Mouse (Mus musculus) embryonic facial prominence, embryonic 11.5 days (tissue): ENCODE results near the gene Pus3. TPM values are rescaled to one million over a fixed set of nuclear protein-coding genes. Genes with fewer than 3 reads are reported as not detected.

Experiments used
- ATAC-seq: fragments of 200-750 bp; cut with Nextera tagmentation; replicated peaks from 2 replicates; pipeline ENCODE4 v1.8.0; 2017; ENCODE audit warnings: low read depth; ENCODE audit not compliant: insufficient number of reproducible peaks, low FRiP score, low TSS enrichment
- DNase-seq: peaks from one replicate; pipeline ENCODE4 v3.0.0-alpha.2; 2015; ENCODE audit warnings: low spot score
- H3K27ac ChIP-seq: fragments of 300-500 bp; sonication (generic); replicated peaks from 2 replicates; pipeline ENCODE4 v1.5.1; 2014; ENCODE audit warnings: mild to moderate bottlenecking, low read depth, low read length, control low read depth
- H3K27me3 ChIP-seq: fragments of 300-500 bp; sonication (generic); 2 replicates; pipeline ENCODE4 v1.6.1; 2014; ENCODE audit warnings: mild to moderate bottlenecking, low read length, moderate library complexity, mixed read lengths; ENCODE audit not compliant: control insufficient read depth, insufficient read depth
- H3K36me3 ChIP-seq: fragments of 300-500 bp; sonication (generic); replicated peaks from 2 replicates; pipeline ENCODE4 v1.6.1; 2014; ENCODE audit warnings: low read depth, mild to moderate bottlenecking, low read length, moderate library complexity, mixed read lengths; ENCODE audit not compliant: control insufficient read depth, insufficient read depth
- H3K4me1 ChIP-seq: fragments of 300-500 bp; sonication (generic); 2 replicates; pipeline ENCODE4 v1.6.1; 2014; ENCODE audit warnings: low read length, mixed read lengths; ENCODE audit not compliant: control insufficient read depth, insufficient read depth
- H3K4me2 ChIP-seq: fragments of 300-500 bp; sonication (generic); 2 replicates; pipeline ENCODE4 v1.6.1; 2014; ENCODE audit warnings: low read depth, mild to moderate bottlenecking, control low read depth, low read length, moderate library complexity
- H3K4me3 ChIP-seq: fragments of 300-500 bp; sonication (generic); 2 replicates; pipeline ENCODE4 v1.5.1; 2014; ENCODE audit warnings: low read depth, low read length, control low read depth
- H3K9ac ChIP-seq: fragments of 300-500 bp; sonication (generic); replicated peaks from 2 replicates; pipeline ENCODE4 v1.6.1; 2014; ENCODE audit warnings: mild to moderate bottlenecking, control low read depth, low read length
- H3K9me3 ChIP-seq: fragments of 300-500 bp; sonication (generic); replicated peaks from 2 replicates; pipeline ENCODE4 v1.6.1; 2016; ENCODE audit warnings: mild to moderate bottlenecking, low read length, inconsistent platforms, mixed read lengths; ENCODE audit not compliant: control insufficient read depth
- WGBS: fragments of 180-500 bp; shearing (Covaris S2); extraction: QIAGEN DNeasy Blood & Tissue Kit; methylation state at CpG from one replicate; pipeline ENCODE4 v1.1.7; 2014; 5-methylcytosine and 5-hydroxymethylcytosine counted together
- polyA plus RNA-seq: library from polyadenylated mRNA; unstranded; fragments of >200 nt; fragmentation: Nextera tagmentation; extraction: Ambion mirVana; gene quantifications from 2 replicates; pipeline ENCODE4 v1.2.1, GENCODE M21; 2014

The Pus3 gene
- polyA plus RNA-seq, 1 experiment from 2014 or later: 26.3 TPM

GRCm38 (mm10) chr9:35522821-35523515, 35.4 kb upstream of the Pus3 start:
- H3K27me3 ChIP-seq: no peaks in the 10 kb centered on the region
- no peaks in the 10 kb centered on the region for H3K9me3 ChIP-seq
- no peak for ATAC-seq
- DNase-seq: no peak
- H3K27ac ChIP-seq: no peak overlapping the region
- H3K9ac ChIP-seq: no peak overlapping the region
- 77% methylated on average over 1 of the region's 1 CpGs for WGBS
- H3K36me3 ChIP-seq: no peaks in the 10 kb centered on the region
- H3K4me1 ChIP-seq: 0 out of 2 replicates have a peak, but pooled peaks cover 2% of the 10 kb centered on the region
- H3K4me3 ChIP-seq: no peak overlapping the region
- no peak overlapping the region for H3K4me2 ChIP-seq

- peak; percentile 46 for DNase-seq
- H3K9ac ChIP-seq: no peak overlapping the region
Measured at GRCm38 (mm10) chr9:35523541-35523940, 34.9 kb upstream of the Pus3 start.

GRCm38 (mm10) chr9:35523941-35524411, 34.4 kb upstream of the Pus3 start:
- no peaks in the 10 kb centered on the region for H3K36me3 ChIP-seq
- WGBS: 29% methylated on average over 7 of the region's 7 CpGs
- DNase-seq: peak; percentile 79
- peaks cover 4% of the 10 kb centered on the region; the same call in 1 of the 2 replicates for H3K4me1 ChIP-seq
- no peak overlapping the region for H3K4me3 ChIP-seq
- peak; percentile 53 for ATAC-seq
- H3K4me2 ChIP-seq: no peak overlapping the region
- H3K27me3 ChIP-seq: no peaks in the 10 kb centered on the region
- H3K9me3 ChIP-seq: no peaks in the 10 kb centered on the region
- H3K9ac ChIP-seq: no peak overlapping the region
- H3K27ac ChIP-seq: no peak overlapping the region

More at GRCm38 (mm10) chr9:35523541-35523940, 34.9 kb upstream of the Pus3 start:
- H3K27me3 ChIP-seq: no peaks in the 10 kb centered on the region
- no peak overlapping the region for H3K27ac ChIP-seq
- 0 out of 2 replicates have a peak, but pooled peaks cover 2% of the 10 kb centered on the region for H3K4me1 ChIP-seq
- H3K4me2 ChIP-seq: no peak overlapping the region
- no peaks in the 10 kb centered on the region for H3K36me3 ChIP-seq
- WGBS: 43% methylated on average over 5 of the region's 5 CpGs
- ATAC-seq: no peak
- H3K9me3 ChIP-seq: no peaks in the 10 kb centered on the region
- H3K4me3 ChIP-seq: no peak overlapping the region

GRCm38 (mm10) chr9:35529141-35529540, 29.3 kb upstream of the Pus3 start:
- ATAC-seq (no peak), DNase-seq (no peak)
- Histone ChIP-seq H3K36me3 (no peaks in the 10 kb centered on the region), H3K27me3 (no peaks in the 10 kb centered on the region), H3K4me2 (no peak overlapping the region), H3K4me1 (peaks cover 4% of the 10 kb centered on the region; the same call in 1 of the 2 replicates), H3K4me3 (no peak overlapping the region), H3K27ac (0 out of 2 replicates have a peak overlapping the region, but pooled peaks have one; percentile 38), H3K9ac (no peak overlapping the region), H3K9me3 (no peaks in the 10 kb centered on the region)
- WGBS: 41% methylated on average over 3 of the region's 3 CpGs

- H3K36me3 ChIP-seq: no peaks in the 10 kb centered on the region
- H3K9ac ChIP-seq: no peak overlapping the region
- 4% methylated on average over 1 of the region's 1 CpGs for WGBS
- peak; percentile 92 for DNase-seq
- peak; percentile 76 for ATAC-seq
- no peak overlapping the region; the same call in 1 of the 2 replicates for H3K4me2 ChIP-seq
- H3K4me3 ChIP-seq: no peak overlapping the region
- 0 out of 2 replicates have a peak overlapping the region, but pooled peaks have one; percentile 38 for H3K27ac ChIP-seq
- peaks cover 4% of the 10 kb centered on the region; the same call in 1 of the 2 replicates for H3K4me1 ChIP-seq
- no peaks in the 10 kb centered on the region for H3K27me3 ChIP-seq
- H3K9me3 ChIP-seq: no peaks in the 10 kb centered on the region
Measured at GRCm38 (mm10) chr9:35529796-35530195, 28.6 kb upstream of the Pus3 start.

GRCm38 (mm10) chr9:35533266-35533665, 25.1 kb upstream of the Pus3 start:
- Histone ChIP-seq H3K27ac (no peak overlapping the region), H3K9ac (no peak overlapping the region), H3K4me3 (no peak overlapping the region), H3K36me3 (no peaks in the 10 kb centered on the region), H3K4me1 (peaks cover 4% of the 10 kb centered on the region; the same call in 1 of the 2 replicates), H3K9me3 (no peaks in the 10 kb centered on the region), H3K27me3 (no peaks in the 10 kb centered on the region), H3K4me2 (no peak overlapping the region; the same call in 1 of the 2 replicates)
- DNase-seq (no peak), ATAC-seq (no peak)
- 80% methylated on average over 9 of the region's 9 CpGs for WGBS

GRCm38 (mm10) chr9:35535110-35535509, 23.3 kb upstream of the Pus3 start:
- H3K4me3 ChIP-seq: no peak overlapping the region
- no peaks in the 10 kb centered on the region for H3K9me3 ChIP-seq
- H3K9ac ChIP-seq: no peak overlapping the region
- 9% methylated on average over 2 of the region's 2 CpGs for WGBS
- no peaks in the 10 kb centered on the region for H3K4me1 ChIP-seq
- H3K27me3 ChIP-seq: no peaks in the 10 kb centered on the region
- no peaks in the 10 kb centered on the region for H3K36me3 ChIP-seq
- H3K27ac ChIP-seq: no peak overlapping the region
- DNase-seq: peak; percentile 88
- ATAC-seq: peak; percentile 74
- no peak overlapping the region for H3K4me2 ChIP-seq

- no peaks in the 10 kb centered on the region for H3K4me1 ChIP-seq
- H3K27me3 ChIP-seq: no peaks in the 10 kb centered on the region
- H3K9me3 ChIP-seq: no peaks in the 10 kb centered on the region
- H3K4me2 ChIP-seq: no peak overlapping the region
- DNase-seq: no peak
- no peak overlapping the region for H3K9ac ChIP-seq
- H3K36me3 ChIP-seq: no peaks in the 10 kb centered on the region
- no peak overlapping the region for H3K27ac ChIP-seq
- H3K4me3 ChIP-seq: no peak overlapping the region
- 82% methylated on average over 4 of the region's 4 CpGs for WGBS
- no peak for ATAC-seq
Measured at GRCm38 (mm10) chr9:35535876-35536275, 22.5 kb upstream of the Pus3 start.
